Mouse (Mus musculus): ENCODE measurements around the gene Rasd2. TPM values are rescaled to one million over a fixed set of nuclear protein-coding genes. Genes with fewer than 3 reads are reported as not detected.
A peak's percentile ranks its signal among the peaks of the same experiment; 100 is the strongest.

The Rasd2 gene
- polyA plus RNA-seq, 1 experiment from 2014 or later = 0.33 TPM

DNA sequence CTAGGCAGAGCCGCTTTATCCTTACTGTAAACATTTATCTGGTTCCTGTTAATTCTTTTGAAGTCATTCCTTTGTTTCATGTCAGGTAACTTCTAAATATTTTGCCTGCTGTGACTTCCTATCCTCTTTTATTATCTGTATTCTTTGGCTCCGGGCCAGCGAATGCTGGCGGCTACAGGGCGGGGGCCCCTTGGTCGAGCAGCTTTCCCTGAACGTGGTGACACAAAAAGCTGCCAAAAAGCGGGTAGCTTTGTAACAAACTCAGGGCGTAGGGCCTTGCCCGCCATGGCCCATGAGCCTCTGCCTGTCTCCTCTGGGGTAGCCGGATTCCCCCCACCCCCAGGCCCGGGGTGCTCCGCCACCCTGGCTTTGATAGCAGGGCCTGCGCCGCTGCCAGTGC, 33.6 kb downstream of the Rasd2 start:
- WGBS = 92% methylated on average over 15 of the region's 15 CpGs
- no peak for ATAC-seq (ENCODE audit: insufficient read depth, low FRiP score, low TSS enrichment)
- Histone ChIP-seq H3K9ac (ENCODE audit: low read length) (no peak overlapping the region), H3K4me3 (ENCODE audit: low read depth, low read length) (no peak overlapping the region), H3K9me3 (ENCODE audit: control insufficient read depth, low read length) (0 out of 2 replicates have a peak, but pooled peaks cover 2% of the 10 kb centered on the region), H3K36me3 (ENCODE audit: control insufficient read depth, insufficient read depth, low read length) (no peaks in the 10 kb centered on the region), H3K4me2 (ENCODE audit: low read depth) (no peak overlapping the region), H3K27ac (ENCODE audit: low read depth, low read length) (no peak overlapping the region), H3K4me1 (ENCODE audit: control insufficient read depth, insufficient read depth, low read length) (no peaks in the 10 kb centered on the region), H3K27me3 (ENCODE audit: control insufficient read depth, insufficient read depth, low read length) (no peaks in the 10 kb centered on the region)
- no peak for DNase-seq (ENCODE audit: low spot score)

DNA sequence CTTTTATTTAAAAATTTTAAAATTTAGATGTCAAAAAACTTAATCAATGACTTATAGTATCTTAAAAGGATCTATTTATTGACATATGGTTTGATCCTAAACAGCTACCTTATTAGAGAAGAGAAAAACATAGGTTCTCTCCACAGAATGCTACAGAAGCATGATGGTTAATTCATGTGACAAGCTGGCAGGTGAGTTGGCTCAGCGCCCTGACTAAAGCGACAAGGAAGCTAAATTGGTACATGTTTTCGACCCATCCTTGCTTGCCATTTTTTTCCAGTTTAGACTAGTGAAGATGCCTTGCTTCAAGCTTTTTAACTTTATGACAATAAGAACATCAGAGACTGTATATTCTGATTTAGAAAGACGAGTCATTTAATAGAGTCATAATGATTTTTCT, 35.4 kb downstream of the Rasd2 start:
- Histone ChIP-seq H3K27me3 (ENCODE audit: control insufficient read depth, insufficient read depth, low read length) (no peaks in the 10 kb centered on the region), H3K4me2 (ENCODE audit: low read depth) (no peak overlapping the region), H3K36me3 (ENCODE audit: control insufficient read depth, insufficient read depth, low read length) (no peaks in the 10 kb centered on the region), H3K27ac (ENCODE audit: low read depth, low read length) (no peak overlapping the region), H3K4me3 (ENCODE audit: low read depth, low read length) (no peak overlapping the region), H3K9ac (ENCODE audit: low read length) (no peak overlapping the region), H3K4me1 (ENCODE audit: control insufficient read depth, insufficient read depth, low read length) (no peaks in the 10 kb centered on the region), H3K9me3 (ENCODE audit: control insufficient read depth, low read length) (0 out of 2 replicates have a peak, but pooled peaks cover 2% of the 10 kb centered on the region)
- ATAC-seq (ENCODE audit: insufficient read depth, low FRiP score, low TSS enrichment) = no peak
- WGBS = 94% methylated on average over 4 of the region's 4 CpGs
- DNase-seq (ENCODE audit: low spot score) = no peak

DNA sequence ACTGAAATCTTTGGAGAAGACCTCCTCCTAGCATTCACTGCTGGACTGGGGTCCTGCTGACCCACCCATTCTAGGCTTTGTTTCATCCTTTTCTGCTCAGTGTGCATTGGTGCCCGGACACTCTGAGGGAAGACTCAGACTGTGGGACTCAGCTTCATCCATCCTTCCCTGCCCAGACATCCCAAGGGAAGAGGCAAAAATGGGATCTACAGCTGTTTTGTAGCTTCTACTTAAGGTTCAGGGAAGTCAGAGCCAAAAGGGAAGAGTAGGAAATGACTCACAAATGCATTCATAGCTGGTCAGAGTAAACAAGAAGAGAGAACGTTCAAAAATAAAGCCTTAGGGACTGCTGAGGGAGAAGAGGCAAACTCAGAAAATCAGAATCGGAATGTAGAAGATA, 40.3 kb downstream of the Rasd2 start:
- DNase-seq (ENCODE audit: low spot score) = no peak
- 84% methylated on average over 3 of the region's 3 CpGs for WGBS

DNA sequence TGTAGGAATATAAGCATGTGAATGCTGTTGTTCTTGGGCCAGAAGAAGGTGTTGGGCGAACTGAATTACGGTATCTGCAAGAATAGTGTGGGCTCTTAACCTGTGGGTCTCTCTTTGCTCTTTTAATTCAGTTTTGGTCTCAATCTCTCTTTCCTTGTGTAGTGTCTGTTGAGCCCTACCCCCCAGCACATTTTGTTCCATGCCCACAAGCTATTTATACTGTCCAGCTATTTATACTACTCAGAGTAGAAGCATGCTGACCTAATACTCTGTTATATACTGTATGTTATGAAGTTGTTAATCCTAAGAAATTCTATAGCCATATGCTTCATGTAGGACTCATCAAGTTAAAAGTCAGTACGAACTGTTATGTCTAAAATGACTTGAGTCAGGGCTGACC, 41.9 kb downstream of the Rasd2 start:
- DNase-seq (ENCODE audit: low spot score) (no peak), ATAC-seq (ENCODE audit: insufficient read depth, low FRiP score, low TSS enrichment) (no peak)
- no peak overlapping the region for H3K4me3 ChIP-seq (ENCODE audit: low read depth, low read length)
- no peaks in the 10 kb centered on the region for H3K27me3 ChIP-seq (ENCODE audit: control insufficient read depth, insufficient read depth, low read length)
- no peaks in the 10 kb centered on the region for H3K36me3 ChIP-seq (ENCODE audit: control insufficient read depth, insufficient read depth, low read length)
- no peak overlapping the region for H3K27ac ChIP-seq (ENCODE audit: low read depth, low read length)
- no peak overlapping the region for H3K4me2 ChIP-seq (ENCODE audit: low read depth)
- no peaks in the 10 kb centered on the region for H3K4me1 ChIP-seq (ENCODE audit: control insufficient read depth, insufficient read depth, low read length)
- H3K9ac ChIP-seq (ENCODE audit: low read length) = no peak overlapping the region
- WGBS = 90% methylated on average over 3 of the region's 3 CpGs
- no peaks in the 10 kb centered on the region for H3K9me3 ChIP-seq (ENCODE audit: control insufficient read depth, low read length)

More for the DNA sequence above, 40.3 kb downstream of the Rasd2 start:
- H3K27me3 ChIP-seq (ENCODE audit: control insufficient read depth, insufficient read depth, low read length) = no peaks in the 10 kb centered on the region
- no peak overlapping the region for H3K9ac ChIP-seq (ENCODE audit: low read length)
- ATAC-seq (ENCODE audit: insufficient read depth, low FRiP score, low TSS enrichment) = no peak
- H3K27ac ChIP-seq (ENCODE audit: low read depth, low read length) = no peak overlapping the region
- H3K4me2 ChIP-seq (ENCODE audit: low read depth) = no peak overlapping the region
- no peaks in the 10 kb centered on the region for H3K4me1 ChIP-seq (ENCODE audit: control insufficient read depth, insufficient read depth, low read length)
- H3K9me3 ChIP-seq (ENCODE audit: control insufficient read depth, low read length) = no peaks in the 10 kb centered on the region
- H3K36me3 ChIP-seq (ENCODE audit: control insufficient read depth, insufficient read depth, low read length) = no peaks in the 10 kb centered on the region
- H3K4me3 ChIP-seq (ENCODE audit: low read depth, low read length) = no peak overlapping the region

DNA sequence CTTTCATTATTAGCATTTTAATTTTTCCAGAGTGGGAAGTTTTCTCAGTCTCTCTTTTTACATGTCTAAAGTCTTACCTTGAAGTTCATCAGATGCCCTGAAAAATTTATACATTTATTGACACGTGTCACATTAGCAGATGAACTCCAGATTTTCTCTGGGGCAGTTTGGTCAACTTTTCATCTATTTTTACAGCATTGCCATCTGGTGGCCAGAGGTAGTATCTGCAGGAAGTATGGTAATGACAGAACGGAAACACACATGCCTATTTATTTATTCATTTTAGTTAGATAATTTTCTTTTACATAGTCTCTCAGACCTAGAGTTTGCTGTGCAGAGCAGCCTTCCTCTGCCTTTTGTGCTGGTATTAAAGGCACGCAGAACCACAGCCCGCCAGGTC, 58.4 kb downstream of the Rasd2 start:
- Histone ChIP-seq H3K9ac (ENCODE audit: low read length) (no peak overlapping the region), H3K4me2 (ENCODE audit: low read depth) (no peak overlapping the region), H3K36me3 (ENCODE audit: control insufficient read depth, insufficient read depth, low read length) (no peaks in the 10 kb centered on the region), H3K27ac (ENCODE audit: low read depth, low read length) (no peak overlapping the region), H3K4me1 (ENCODE audit: control insufficient read depth, insufficient read depth, low read length) (no peaks in the 10 kb centered on the region), H3K9me3 (ENCODE audit: control insufficient read depth, low read length) (no peaks in the 10 kb centered on the region), H3K27me3 (ENCODE audit: control insufficient read depth, insufficient read depth, low read length) (no peaks in the 10 kb centered on the region), H3K4me3 (ENCODE audit: low read depth, low read length) (no peak overlapping the region)
- WGBS = 43% methylated on average over 4 of the region's 4 CpGs
- ATAC-seq (ENCODE audit: insufficient read depth, low FRiP score, low TSS enrichment) (no peak), DNase-seq (ENCODE audit: low spot score) (peak; percentile 25)

Other genes with a start within 250 kb of the Rasd2 start
- 48.0 and 49.0 TPM in 2 replicates for gene Hmgxb4, start 220.6 kb upstream of the Rasd2 start, polyA plus RNA-seq (2014; fragmentation: Nextera tagmentation; extraction: Ambion mirVana)
- 31.1 and 38.6 TPM in 2 replicates for gene Tom1, start 180.2 kb upstream of the Rasd2 start, polyA plus RNA-seq (2014; fragmentation: Nextera tagmentation; extraction: Ambion mirVana)
- 15.9 and 16.1 TPM in 2 replicates for gene Hmox1, start 120.3 kb upstream of the Rasd2 start, polyA plus RNA-seq (2014; fragmentation: Nextera tagmentation; extraction: Ambion mirVana)
- 193 and 204 TPM in 2 replicates for gene Mcm5, start 104.4 kb upstream of the Rasd2 start, polyA plus RNA-seq (2014; fragmentation: Nextera tagmentation; extraction: Ambion mirVana)
- gene Gm10358, start 192.6 kb downstream of the Rasd2 start, polyA plus RNA-seq (2014; fragmentation: Nextera tagmentation; extraction: Ambion mirVana) = not detected in 2 replicates
- not detected in 2 replicates for gene Iqcm, start 234.8 kb downstream of the Rasd2 start, polyA plus RNA-seq (2014; fragmentation: Nextera tagmentation; extraction: Ambion mirVana)

Measured in neural tube, embryonic 11.5 days (tissue).